Mouse (Mus musculus): Measurements from ENCODE around the gene Aqp3. TPM values are rescaled to one million over a fixed set of nuclear protein-coding genes. Genes with fewer than 3 reads are reported as not detected.

Gene Aqp3
- total RNA-seq, 1 experiment: 87.0 TPM

DNA sequence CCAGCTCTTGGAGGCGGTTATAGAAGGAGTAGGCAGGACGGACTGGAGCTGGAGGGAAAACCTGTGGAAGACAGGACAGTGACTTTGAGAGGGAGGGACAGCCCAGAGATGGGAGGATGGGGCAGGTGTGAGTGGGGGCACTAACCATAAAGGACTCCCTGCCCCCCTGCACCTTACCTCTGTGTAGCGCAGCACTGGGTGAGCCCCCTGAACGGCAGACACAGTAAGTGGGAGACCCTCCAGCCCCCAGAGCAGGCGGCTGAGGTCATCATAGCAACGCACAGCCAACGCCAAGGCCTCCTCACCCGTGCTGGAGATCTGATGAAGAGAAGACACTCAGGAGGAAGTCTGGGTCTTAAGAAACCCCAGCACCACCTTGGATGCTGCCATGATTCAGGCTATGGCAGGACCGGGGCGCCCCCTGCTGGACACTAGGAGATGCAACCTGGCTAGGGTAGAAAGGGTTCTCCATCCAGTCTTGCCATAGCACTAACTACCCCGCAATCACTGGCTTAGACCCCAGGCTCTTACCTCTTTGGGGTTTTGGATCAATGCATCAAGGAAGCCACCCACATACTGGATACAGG lies 20.8 kb upstream of the Aqp3 start:
- Histone ChIP-seq H3K9ac (ENCODE audit: insufficient read depth, low read depth, low read length, poor library complexity, severe bottlenecking) (no peak overlapping the region), H3K9me3 (ENCODE audit: control insufficient read depth, insufficient read depth, low read depth, low read length) (no peaks in the 10 kb centered on the region), H3K36me3 (ENCODE audit: control insufficient read depth, insufficient read depth, low read length, poor library complexity, severe bottlenecking) (peaks cover 83% of the 10 kb centered on the region), H3K4me1 (ENCODE audit: control insufficient read depth in 2 of 2, insufficient read depth in 2 of 2, low read length in 2 of 2, poor library complexity in 1 of 2) (peaks cover 0 to 15% of the 10 kb centered on the region in 2 experiments; a peak in 3 of 4 replicates), H3K4me3 (ENCODE audit: insufficient read depth in 1 of 2, low read depth in 1 of 2, low read length in 2 of 2, poor library complexity in 1 of 2, severe bottlenecking in 1 of 2) (no peak overlapping the region), H3K27ac (ENCODE audit: insufficient read depth, low read depth, low read length, poor library complexity, severe bottlenecking) (no peak overlapping the region)
- TF ChIP-seq MAFK (IDR thresholded peaks at IDR 0.05; ENCODE audit: insufficient read depth, low read depth, low read length): no peak
- TF ChIP-seq ZC3H11A (IDR thresholded peaks at IDR 0.05; ENCODE audit: borderline replicate concordance, low read depth, low read length): peak; percentile 75; the same call in 1 of the 2 replicates
- no peak for TF ChIP-seq HCFC1 (IDR thresholded peaks at IDR 0.05; ENCODE audit: borderline replicate concordance, insufficient read depth, low read length)
- peak; percentile 84 for DNase-seq (ENCODE audit: low read depth, low spot score)
- in situ Hi-C loops (cut with MboI; ENCODE audit: low sequenced_read_pairs in 2 of 2, unreplicated experiment in 2 of 2): loop anchor here in 1 of 2 experiments (5.0 kb wide), 1 partner anchor 61 kb away; no protein-coding TSS in a partner anchor

GRCm38 (mm10) chr4:41116817-41117216 lies 18.8 kb upstream of the Aqp3 start:
- H3K36me3 ChIP-seq (ENCODE audit: control insufficient read depth, insufficient read depth, low read length, poor library complexity, severe bottlenecking): peaks cover 74% of the 10 kb centered on the region

DNA sequence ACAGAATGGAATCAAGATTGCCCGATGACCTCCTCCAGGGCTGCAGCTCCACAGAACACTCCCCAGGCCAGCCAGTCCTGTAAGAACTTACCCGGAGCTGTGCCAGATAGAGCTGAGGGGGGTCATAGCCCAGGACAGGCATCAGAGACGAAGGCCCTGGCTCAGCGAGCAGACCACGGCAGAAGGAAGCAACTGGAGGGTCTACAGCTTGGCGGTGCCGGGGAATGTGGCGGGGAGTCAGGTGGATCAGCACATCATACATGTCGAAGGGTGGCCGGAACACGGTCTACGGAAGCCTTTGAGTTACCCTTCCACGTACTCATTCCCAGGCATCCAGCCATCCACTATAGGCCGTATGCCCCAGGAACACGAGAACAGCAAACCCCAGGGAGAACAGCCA lies 17.8 kb upstream of the Aqp3 start:
- H3K4me1 ChIP-seq (ENCODE audit: control insufficient read depth in 2 of 2, insufficient read depth in 2 of 2, low read length in 2 of 2, poor library complexity in 1 of 2): peaks cover 0 to 10% of the 10 kb centered on the region in 2 experiments; a peak in 2 of 4 replicates
- in situ Hi-C loops (cut with MboI; ENCODE audit: low sequenced_read_pairs in 2 of 2, unreplicated experiment in 2 of 2): loop anchor here in 1 of 2 experiments (5.0 kb wide), 1 partner anchor 58 kb away; no protein-coding TSS in a partner anchor
- H3K36me3 ChIP-seq (ENCODE audit: control insufficient read depth, insufficient read depth, low read length, poor library complexity, severe bottlenecking): peaks cover 64% of the 10 kb centered on the region
- H3K27ac ChIP-seq (ENCODE audit: insufficient read depth, low read depth, low read length, poor library complexity, severe bottlenecking): no peak overlapping the region
- H3K9me3 ChIP-seq (ENCODE audit: control insufficient read depth, insufficient read depth, low read depth, low read length): no peaks in the 10 kb centered on the region
- TF ChIP-seq MAFK (IDR thresholded peaks at IDR 0.05; ENCODE audit: insufficient read depth, low read depth, low read length) (no peak), HCFC1 (IDR thresholded peaks at IDR 0.05; ENCODE audit: borderline replicate concordance, insufficient read depth, low read length) (no peak), ZC3H11A (IDR thresholded peaks at IDR 0.05; ENCODE audit: borderline replicate concordance, low read depth, low read length) (no peak), ZNF384 (IDR thresholded peaks at IDR 0.05; ENCODE audit: low read depth, low read length) (no peak), CHD2 (IDR thresholded peaks at IDR 0.05; ENCODE audit: low read depth, low read length) (no peak)
- H3K9ac ChIP-seq (ENCODE audit: insufficient read depth, low read depth, low read length, poor library complexity, severe bottlenecking): no peak overlapping the region
- no peak for DNase-seq (ENCODE audit: low read depth, low spot score)
- H3K4me3 ChIP-seq (ENCODE audit: insufficient read depth in 1 of 2, low read depth in 1 of 2, low read length in 2 of 2, poor library complexity in 1 of 2, severe bottlenecking in 1 of 2): no peak overlapping the region

More at GRCm38 (mm10) chr4:41116817-41117216, 18.8 kb upstream of the Aqp3 start:
- Histone ChIP-seq H3K9ac (ENCODE audit: insufficient read depth, low read depth, low read length, poor library complexity, severe bottlenecking) (no peak overlapping the region), H3K27ac (ENCODE audit: insufficient read depth, low read depth, low read length, poor library complexity, severe bottlenecking) (no peak overlapping the region), H3K4me1 (ENCODE audit: control insufficient read depth in 2 of 2, insufficient read depth in 2 of 2, low read length in 2 of 2, poor library complexity in 1 of 2) (peaks cover 0 to 10% of the 10 kb centered on the region in 2 experiments; a peak in 2 of 4 replicates), H3K9me3 (ENCODE audit: control insufficient read depth, insufficient read depth, low read depth, low read length) (no peaks in the 10 kb centered on the region), H3K4me3 (ENCODE audit: insufficient read depth in 1 of 2, low read depth in 1 of 2, low read length in 2 of 2, poor library complexity in 1 of 2, severe bottlenecking in 1 of 2) (no peak overlapping the region)
- no peak for DNase-seq (ENCODE audit: low read depth, low spot score)
- in situ Hi-C loops (cut with MboI; ENCODE audit: low sequenced_read_pairs in 2 of 2, unreplicated experiment in 2 of 2): loop anchor here in 1 of 2 experiments (5.0 kb wide), 1 partner anchor 60 kb away; no protein-coding TSS in a partner anchor
- TF ChIP-seq ZNF384 (IDR thresholded peaks at IDR 0.05; ENCODE audit: low read depth, low read length): no peak
- TF ChIP-seq HCFC1 (IDR thresholded peaks at IDR 0.05; ENCODE audit: borderline replicate concordance, insufficient read depth, low read length): no peak
- TF ChIP-seq MAFK (IDR thresholded peaks at IDR 0.05; ENCODE audit: insufficient read depth, low read depth, low read length): no peak
- no peak for TF ChIP-seq ZC3H11A (IDR thresholded peaks at IDR 0.05; ENCODE audit: borderline replicate concordance, low read depth, low read length)
- no peak for TF ChIP-seq CHD2 (IDR thresholded peaks at IDR 0.05; ENCODE audit: low read depth, low read length)

- DNase-seq (ENCODE audit: low read depth, low spot score): no peak
- Histone ChIP-seq H3K4me1 (ENCODE audit: control insufficient read depth in 2 of 2, insufficient read depth in 2 of 2, low read length in 2 of 2, poor library complexity in 1 of 2) (peaks cover 0 to 10% of the 10 kb centered on the region in 2 experiments; a peak in 2 of 4 replicates), H3K9ac (ENCODE audit: insufficient read depth, low read depth, low read length, poor library complexity, severe bottlenecking) (no peak overlapping the region), H3K36me3 (ENCODE audit: control insufficient read depth, insufficient read depth, low read length, poor library complexity, severe bottlenecking) (peaks cover 57% of the 10 kb centered on the region), H3K9me3 (ENCODE audit: control insufficient read depth, insufficient read depth, low read depth, low read length) (no peaks in the 10 kb centered on the region), H3K27ac (ENCODE audit: insufficient read depth, low read depth, low read length, poor library complexity, severe bottlenecking) (no peak overlapping the region), H3K4me3 (ENCODE audit: insufficient read depth in 1 of 2, low read depth in 1 of 2, low read length in 2 of 2, poor library complexity in 1 of 2, severe bottlenecking in 1 of 2) (no peak overlapping the region)
- TF ChIP-seq ZNF384 (IDR thresholded peaks at IDR 0.05; ENCODE audit: low read depth, low read length) (no peak), HCFC1 (IDR thresholded peaks at IDR 0.05; ENCODE audit: borderline replicate concordance, insufficient read depth, low read length) (no peak), ZC3H11A (IDR thresholded peaks at IDR 0.05; ENCODE audit: borderline replicate concordance, low read depth, low read length) (no peak), CHD2 (IDR thresholded peaks at IDR 0.05; ENCODE audit: low read depth, low read length) (no peak), MAFK (IDR thresholded peaks at IDR 0.05; ENCODE audit: insufficient read depth, low read depth, low read length) (no peak)
- in situ Hi-C loops (cut with MboI; ENCODE audit: low sequenced_read_pairs in 2 of 2, unreplicated experiment in 2 of 2): loop anchor here in 1 of 2 experiments (5.0 kb wide), 1 partner anchor 58 kb away; no protein-coding TSS in a partner anchor
These were observed 17.1 kb upstream of the Aqp3 start for GRCm38 (mm10) chr4:41115074-41115473.
